Mouse (Mus musculus): ENCODE results near the gene Abi3. TPM values are rescaled to one million over a fixed set of nuclear protein-coding genes. Genes with fewer than 3 reads are reported as not detected.

The Abi3 gene
- polyA plus RNA-seq, 1 experiment from 2014 or later, result 10.3 TPM

DNA sequence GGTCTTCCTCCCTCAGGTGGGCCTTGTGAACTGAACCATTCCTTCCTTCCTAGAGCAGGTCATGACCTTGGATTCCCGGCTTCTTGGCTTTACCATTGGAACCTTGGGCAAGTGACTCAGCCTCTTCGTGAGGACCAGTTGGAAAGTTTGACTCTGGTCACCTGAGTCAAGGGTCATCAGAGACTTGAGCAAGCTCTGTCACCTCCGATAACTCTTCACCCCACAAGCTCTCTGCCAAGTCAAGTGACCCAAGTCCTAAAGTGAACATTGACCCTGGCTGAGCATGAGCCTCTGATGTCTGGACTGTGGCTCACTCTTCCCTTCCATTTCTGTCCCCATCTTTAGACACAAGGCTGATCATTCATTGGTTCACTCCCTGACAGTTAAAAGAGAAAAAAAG is 20.8 kb downstream of the Abi3 start:
- Histone ChIP-seq H3K4me3 (ENCODE audit: low read length) (no peak overlapping the region), H3K9ac (ENCODE audit: low read depth, low read length) (no peak overlapping the region), H3K36me3 (ENCODE audit: control insufficient read depth, insufficient read depth, low read length) (no peaks in the 10 kb centered on the region), H3K9me3 (ENCODE audit: control insufficient read depth, low read length) (no peaks in the 10 kb centered on the region), H3K4me1 (ENCODE audit: control insufficient read depth, insufficient read depth, low read length) (no peaks in the 10 kb centered on the region), H3K4me2 (ENCODE audit: low read depth, low read length) (no peak overlapping the region), H3K27me3 (replicated peaks; ENCODE audit: control insufficient read depth, insufficient read depth, low read length) (no peaks in the 10 kb centered on the region; the same call in 1 of the 2 replicates), H3K27ac (ENCODE audit: low read length) (no peak overlapping the region)
- 80% methylated on average over 3 of the region's 3 CpGs for WGBS
- ATAC-seq, result no peak

- Histone ChIP-seq H3K27ac (ENCODE audit: low read length) (no peak overlapping the region), H3K4me2 (ENCODE audit: low read depth, low read length) (no peak overlapping the region), H3K9me3 (ENCODE audit: control insufficient read depth, low read length) (no peaks in the 10 kb centered on the region), H3K9ac (ENCODE audit: low read depth, low read length) (no peak overlapping the region), H3K4me1 (ENCODE audit: control insufficient read depth, insufficient read depth, low read length) (no peaks in the 10 kb centered on the region), H3K36me3 (ENCODE audit: control insufficient read depth, insufficient read depth, low read length) (no peaks in the 10 kb centered on the region), H3K27me3 (replicated peaks; ENCODE audit: control insufficient read depth, insufficient read depth, low read length) (no peaks in the 10 kb centered on the region), H3K4me3 (ENCODE audit: low read length) (no peak overlapping the region)
- ATAC-seq, result peak; percentile 20; the same call in 1 of the 2 replicates
- whole genome bisulfite sequencing, result 81% methylated on average over 8 of the region's 8 CpGs
These were observed 23.1 kb downstream of the Abi3 start for GRCm38 (mm10) chr11:95819138-95819537.

DNA sequence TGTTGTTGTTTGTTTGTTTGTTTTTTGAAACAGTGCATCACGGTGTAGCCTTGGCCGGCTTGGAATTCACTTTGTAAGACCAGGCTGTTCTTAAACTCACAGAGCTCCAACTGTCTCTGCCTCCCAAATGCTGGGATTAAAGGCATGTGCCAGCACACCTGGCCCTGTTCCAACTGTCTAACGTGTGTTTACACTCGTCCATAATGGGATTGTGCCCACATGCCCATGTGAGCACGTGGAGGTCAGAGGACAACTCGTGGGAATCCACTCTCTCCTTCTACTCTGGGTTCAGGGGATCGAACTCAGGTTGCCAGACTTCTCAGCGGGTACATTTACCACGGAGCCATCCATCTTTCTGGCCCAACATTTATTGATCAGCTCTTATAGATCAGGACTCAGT is 26.9 kb downstream of the Abi3 start:
- Histone ChIP-seq H3K27me3 (replicated peaks; ENCODE audit: control insufficient read depth, insufficient read depth, low read length) (no peaks in the 10 kb centered on the region), H3K4me1 (ENCODE audit: control insufficient read depth, insufficient read depth, low read length) (no peaks in the 10 kb centered on the region), H3K4me2 (ENCODE audit: low read depth, low read length) (no peak overlapping the region), H3K9me3 (ENCODE audit: control insufficient read depth, low read length) (no peaks in the 10 kb centered on the region), H3K27ac (ENCODE audit: low read length) (no peak overlapping the region), H3K9ac (ENCODE audit: low read depth, low read length) (no peak overlapping the region), H3K4me3 (ENCODE audit: low read length) (no peak overlapping the region), H3K36me3 (ENCODE audit: control insufficient read depth, insufficient read depth, low read length) (no peaks in the 10 kb centered on the region)
- ATAC-seq, result no peak
- 68% methylated on average over 9 of the region's 9 CpGs for WGBS

DNA sequence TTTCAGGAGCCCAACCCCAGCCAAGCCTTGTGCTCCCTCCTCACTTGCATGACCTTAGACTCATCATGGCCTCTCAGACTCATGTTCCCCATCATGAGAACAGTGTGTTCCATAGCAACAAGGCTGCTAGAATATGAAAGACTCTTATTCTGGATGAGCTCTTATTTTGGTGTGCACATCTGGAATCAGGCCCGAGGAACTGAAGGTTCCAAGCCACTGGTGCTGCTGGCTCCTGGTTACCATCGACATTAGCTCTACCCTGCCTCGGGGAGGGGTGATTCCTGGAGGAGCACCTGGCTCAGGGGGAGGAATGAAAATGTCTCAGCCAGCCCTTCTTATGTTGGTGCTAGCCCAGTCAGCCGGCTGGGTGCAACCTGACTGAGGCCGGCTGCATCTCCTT is 27.4 kb downstream of the Abi3 start:
- no peak overlapping the region for H3K9ac ChIP-seq (ENCODE audit: low read depth, low read length)
- H3K36me3 ChIP-seq (ENCODE audit: control insufficient read depth, insufficient read depth, low read length), result no peaks in the 10 kb centered on the region
- no peak overlapping the region for H3K27ac ChIP-seq (ENCODE audit: low read length)
- 71% methylated on average over 5 of the region's 5 CpGs for WGBS
- no peak overlapping the region for H3K4me2 ChIP-seq (ENCODE audit: low read depth, low read length)
- H3K4me3 ChIP-seq (ENCODE audit: low read length), result no peak overlapping the region
- H3K27me3 ChIP-seq (replicated peaks; ENCODE audit: control insufficient read depth, insufficient read depth, low read length), result no peaks in the 10 kb centered on the region
- no peaks in the 10 kb centered on the region for H3K4me1 ChIP-seq (ENCODE audit: control insufficient read depth, insufficient read depth, low read length)
- H3K9me3 ChIP-seq (ENCODE audit: control insufficient read depth, low read length), result no peaks in the 10 kb centered on the region
- ATAC-seq, result no peak

DNA sequence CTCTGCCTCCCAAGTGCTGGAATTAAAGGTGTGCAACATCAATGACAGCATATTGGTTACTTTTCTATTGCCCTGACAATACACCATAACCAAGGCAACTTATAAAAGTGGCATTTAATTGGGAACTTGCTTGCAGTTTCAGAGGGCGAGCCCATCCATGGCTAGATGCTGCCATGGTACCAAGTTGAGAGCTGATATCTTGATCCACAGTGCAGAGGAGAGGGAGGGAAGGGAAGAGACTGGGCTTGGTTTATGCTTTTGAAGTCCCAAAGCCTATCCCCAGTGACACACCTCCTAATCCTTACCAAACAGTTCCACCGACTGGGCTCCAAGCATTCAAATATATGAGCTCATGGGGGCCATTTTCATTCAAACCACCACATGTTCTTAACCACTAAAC is 28.2 kb downstream of the Abi3 start:
- Histone ChIP-seq H3K27me3 (replicated peaks; ENCODE audit: control insufficient read depth, insufficient read depth, low read length) (no peaks in the 10 kb centered on the region), H3K36me3 (ENCODE audit: control insufficient read depth, insufficient read depth, low read length) (no peaks in the 10 kb centered on the region), H3K4me3 (ENCODE audit: low read length) (no peak overlapping the region), H3K4me1 (ENCODE audit: control insufficient read depth, insufficient read depth, low read length) (no peaks in the 10 kb centered on the region), H3K4me2 (ENCODE audit: low read depth, low read length) (no peak overlapping the region), H3K9me3 (ENCODE audit: control insufficient read depth, low read length) (no peaks in the 10 kb centered on the region), H3K9ac (ENCODE audit: low read depth, low read length) (no peak overlapping the region), H3K27ac (ENCODE audit: low read length) (no peak overlapping the region)
- ATAC-seq, result no peak
- 90% methylated on average over 2 of the region's 2 CpGs for WGBS

DNA sequence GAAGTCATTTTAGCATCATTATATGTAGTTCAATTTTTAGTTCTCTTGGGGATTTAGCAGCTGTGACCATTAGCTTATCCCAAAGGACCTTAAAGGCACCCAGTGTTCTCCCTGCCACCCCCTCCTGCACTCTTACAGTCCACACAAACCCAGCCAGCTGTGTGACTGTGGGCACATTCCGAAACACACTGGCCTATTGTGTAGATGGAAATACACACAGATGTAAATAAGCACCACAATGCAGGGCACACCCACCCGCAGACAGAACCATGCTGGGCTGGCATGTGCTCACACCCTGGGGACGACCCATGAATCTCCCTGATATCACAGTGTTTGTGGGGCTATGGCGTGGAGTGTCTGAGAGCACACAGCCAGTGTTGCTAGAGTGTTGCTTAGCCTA is 30.1 kb downstream of the Abi3 start:
- WGBS, result 70% methylated on average over 4 of the region's 4 CpGs
- no peak overlapping the region for H3K27ac ChIP-seq (ENCODE audit: low read length)
- no peak overlapping the region for H3K9ac ChIP-seq (ENCODE audit: low read depth, low read length)
- no peak overlapping the region for H3K4me3 ChIP-seq (ENCODE audit: low read length)
- peaks cover 7% of the 10 kb centered on the region; the same call in 1 of the 2 replicates for H3K9me3 ChIP-seq (ENCODE audit: control insufficient read depth, low read length)
- no peaks in the 10 kb centered on the region for H3K27me3 ChIP-seq (replicated peaks; ENCODE audit: control insufficient read depth, insufficient read depth, low read length)
- H3K4me1 ChIP-seq (ENCODE audit: control insufficient read depth, insufficient read depth, low read length), result no peaks in the 10 kb centered on the region
- H3K36me3 ChIP-seq (ENCODE audit: control insufficient read depth, insufficient read depth, low read length), result no peaks in the 10 kb centered on the region
- H3K4me2 ChIP-seq (ENCODE audit: low read depth, low read length), result no peak overlapping the region
- no peak for ATAC-seq

GRCm38 (mm10) chr11:95811741-95812140 is 30.5 kb downstream of the Abi3 start:
- Histone ChIP-seq H3K9me3 (ENCODE audit: control insufficient read depth, low read length) (peaks cover 7% of the 10 kb centered on the region; the same call in 1 of the 2 replicates), H3K4me3 (ENCODE audit: low read length) (no peak overlapping the region), H3K4me1 (ENCODE audit: control insufficient read depth, insufficient read depth, low read length) (no peaks in the 10 kb centered on the region), H3K9ac (ENCODE audit: low read depth, low read length) (no peak overlapping the region), H3K27me3 (replicated peaks; ENCODE audit: control insufficient read depth, insufficient read depth, low read length) (no peaks in the 10 kb centered on the region), H3K4me2 (ENCODE audit: low read depth, low read length) (no peak overlapping the region), H3K27ac (ENCODE audit: low read length) (no peak overlapping the region), H3K36me3 (ENCODE audit: control insufficient read depth, insufficient read depth, low read length) (no peaks in the 10 kb centered on the region)
- 89% methylated on average over 6 of the region's 6 CpGs for WGBS
- no peak for ATAC-seq

- H3K36me3 ChIP-seq (ENCODE audit: control insufficient read depth, insufficient read depth, low read length), result no peaks in the 10 kb centered on the region
- H3K27ac ChIP-seq (ENCODE audit: low read length), result no peak overlapping the region
- no peak overlapping the region for H3K9ac ChIP-seq (ENCODE audit: low read depth, low read length)
- H3K4me2 ChIP-seq (ENCODE audit: low read depth, low read length), result no peak overlapping the region
- no peaks in the 10 kb centered on the region for H3K27me3 ChIP-seq (replicated peaks; ENCODE audit: control insufficient read depth, insufficient read depth, low read length)
- H3K4me1 ChIP-seq (ENCODE audit: control insufficient read depth, insufficient read depth, low read length), result peaks cover under 1% of the 10 kb centered on the region; the same call in 1 of the 2 replicates
- H3K9me3 ChIP-seq (ENCODE audit: control insufficient read depth, low read length), result peaks cover 7% of the 10 kb centered on the region; the same call in 1 of the 2 replicates
- ATAC-seq, result no peak
- H3K4me3 ChIP-seq (ENCODE audit: low read length), result no peak overlapping the region
- WGBS, result 62% methylated on average over 7 of the region's 7 CpGs
These were observed 31.4 kb downstream of the Abi3 start for GRCm38 (mm10) chr11:95810828-95811227.

DNA sequence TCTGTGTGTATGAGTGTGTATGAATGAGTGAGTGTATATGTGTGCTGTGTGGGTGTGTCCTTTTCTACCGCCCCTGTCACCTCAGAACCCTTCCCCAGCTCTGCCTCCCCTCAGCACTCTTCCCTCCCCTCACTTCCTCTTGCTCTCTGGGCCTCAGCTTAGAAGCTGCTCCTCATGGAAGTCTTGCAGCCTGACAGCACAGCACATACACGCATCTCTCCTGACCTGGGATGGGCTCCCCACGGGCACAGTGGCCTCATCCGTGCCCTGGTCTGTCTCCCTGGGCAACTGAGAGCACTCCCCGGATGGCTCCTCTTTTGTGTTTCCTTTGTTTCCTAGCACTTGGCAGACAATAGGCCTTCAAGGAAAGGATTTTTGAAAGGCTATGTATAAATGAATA is 32.7 kb downstream of the Abi3 start:
- ATAC-seq, result no peak
- Histone ChIP-seq H3K4me2 (ENCODE audit: low read depth, low read length) (no peak overlapping the region), H3K9ac (ENCODE audit: low read depth, low read length) (no peak overlapping the region), H3K36me3 (ENCODE audit: control insufficient read depth, insufficient read depth, low read length) (no peaks in the 10 kb centered on the region), H3K4me1 (ENCODE audit: control insufficient read depth, insufficient read depth, low read length) (peaks cover 5% of the 10 kb centered on the region; the same call in 1 of the 2 replicates), H3K27me3 (replicated peaks; ENCODE audit: control insufficient read depth, insufficient read depth, low read length) (no peaks in the 10 kb centered on the region), H3K9me3 (ENCODE audit: control insufficient read depth, low read length) (peaks cover 7% of the 10 kb centered on the region; the same call in 1 of the 2 replicates), H3K27ac (ENCODE audit: low read length) (no peak overlapping the region), H3K4me3 (ENCODE audit: low read length) (no peak overlapping the region)
- WGBS, result 36% methylated on average over 5 of the region's 5 CpGs

- H3K36me3 ChIP-seq (ENCODE audit: control insufficient read depth, insufficient read depth, low read length), result no peaks in the 10 kb centered on the region
- peak; percentile 79 for ATAC-seq
- no peaks in the 10 kb centered on the region for H3K27me3 ChIP-seq (replicated peaks; ENCODE audit: control insufficient read depth, insufficient read depth, low read length)
- no peak overlapping the region for H3K27ac ChIP-seq (ENCODE audit: low read length)
- peaks cover 5% of the 10 kb centered on the region; the same call in 1 of the 2 replicates for H3K4me1 ChIP-seq (ENCODE audit: control insufficient read depth, insufficient read depth, low read length)
- 46% methylated on average over 5 of the region's 5 CpGs for WGBS
- no peak overlapping the region for H3K4me2 ChIP-seq (ENCODE audit: low read depth, low read length)
- H3K4me3 ChIP-seq (ENCODE audit: low read length), result no peak overlapping the region
- peaks cover 7% of the 10 kb centered on the region; the same call in 1 of the 2 replicates for H3K9me3 ChIP-seq (ENCODE audit: control insufficient read depth, low read length)
- no peak overlapping the region for H3K9ac ChIP-seq (ENCODE audit: low read depth, low read length)
These were observed 33.7 kb downstream of the Abi3 start for GRCm38 (mm10) chr11:95808448-95809011.

Data from intestine, embryonic 16.5 days (tissue).